Mouse (Mus musculus) erythroblast, embryonic 14.5 days (primary cell): ENCODE measurements around the gene Vwa3b.

Experiments
- GATA1 ChIP-seq: IDR thresholded peaks from 2 replicates; pipeline ENCODE4 v1.6.1; 2012; ENCODE audit warnings: low read length, inconsistent platforms, mixed read lengths
- TAL1 ChIP-seq: IDR thresholded peaks from 3 replicates; pipeline ENCODE4 v1.6.1; 2012; ENCODE audit warnings: low read length, inconsistent platforms, mixed read lengths

DNA sequence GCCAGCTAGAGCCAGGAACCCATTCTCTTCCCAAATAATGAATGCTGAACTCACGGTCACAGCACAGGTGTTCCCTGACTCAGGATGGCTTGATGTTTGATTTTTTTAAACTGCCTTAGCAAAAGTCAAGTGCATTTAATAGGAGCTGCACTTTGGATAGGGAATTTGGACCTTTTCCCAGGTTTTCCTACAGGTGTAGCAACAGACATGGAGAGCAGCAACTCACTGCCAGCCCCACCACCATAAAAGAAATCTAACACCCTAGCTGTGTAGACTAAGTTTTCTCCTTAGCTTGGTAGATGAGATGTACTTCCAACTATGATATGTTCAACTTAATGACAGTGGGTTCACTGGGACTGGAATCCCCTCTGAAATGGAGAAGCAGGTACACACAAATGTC lies 1.0 kb upstream of the Vwa3b start:
- TF ChIP-seq TAL1 = no peak
- no peak for TF ChIP-seq GATA1
